Mouse (Mus musculus): ENCODE data around the gene Prep. TPM values are rescaled to one million over a fixed set of nuclear protein-coding genes. Genes with fewer than 3 reads are reported as not detected.

The Prep gene
- 1 to 10 TPM; 8.5 to 9.7 (median 8.9) TPM for total RNA-seq (2022)

- peak; percentile 77 to 88 for DNase-seq (ENCODE audit: low spot score in 2 of 2)
Measured at GRCm38 (mm10) chr10:45066931-45067308, at the start of gene Prep. TSS of gene Prep (plus strand) at chr10:45067203.

GRCm38 (mm10) chr10:45017352-45017751 lies 49.7 kb upstream of the Prep start:
- DNase-seq (ENCODE audit: low spot score in 2 of 2), result no peak

GRCm38 (mm10) chr10:45017851-45018250 lies 49.2 kb upstream of the Prep start:
- no peak for DNase-seq (ENCODE audit: low spot score in 2 of 2)

GRCm38 (mm10) chr10:45019418-45019817 lies 47.6 kb upstream of the Prep start:
- DNase-seq (ENCODE audit: low spot score in 2 of 2), result no peak

GRCm38 (mm10) chr10:45019849-45020248 lies 47.2 kb upstream of the Prep start:
- DNase-seq (ENCODE audit: low spot score in 2 of 2), result no peak

- DNase-seq (ENCODE audit: low spot score in 2 of 2), result no peak
Measured at GRCm38 (mm10) chr10:45020291-45020690, 46.7 kb upstream of the Prep start.

GRCm38 (mm10) chr10:45025184-45025583 lies 41.8 kb upstream of the Prep start:
- no peak for DNase-seq (ENCODE audit: low spot score in 2 of 2)

- DNase-seq (ENCODE audit: low spot score in 2 of 2), result no peak
Measured at GRCm38 (mm10) chr10:45026935-45027334, 40.1 kb upstream of the Prep start.

- DNase-seq (ENCODE audit: low spot score in 2 of 2), result peak; percentile 36 to 82
Measured at GRCm38 (mm10) chr10:45045268-45045928, 21.6 kb upstream of the Prep start.

GRCm38 (mm10) chr10:45048158-45048557 lies 18.8 kb upstream of the Prep start:
- no peak for DNase-seq (ENCODE audit: low spot score in 2 of 2)

GRCm38 (mm10) chr10:45048622-45049021 lies 18.4 kb upstream of the Prep start:
- DNase-seq (ENCODE audit: low spot score in 2 of 2), result no peak

- peak in 1 of 2 experiments; percentile 66 for DNase-seq (ENCODE audit: low spot score in 2 of 2)
Measured at GRCm38 (mm10) chr10:45051125-45051744, 15.8 kb upstream of the Prep start.

- DNase-seq (ENCODE audit: low spot score in 2 of 2), result no peak
Measured at GRCm38 (mm10) chr10:45058361-45058760, 8.6 kb upstream of the Prep start.

GRCm38 (mm10) chr10:45060841-45061240 lies 6.2 kb upstream of the Prep start:
- no peak for DNase-seq (ENCODE audit: low spot score in 2 of 2)

- DNase-seq (ENCODE audit: low spot score in 2 of 2), result no peak
Measured at GRCm38 (mm10) chr10:45066131-45066930, 672 bp upstream of the Prep start.

- peak in 1 of 2 experiments; percentile 12 for DNase-seq (ENCODE audit: low spot score in 2 of 2)
Measured at GRCm38 (mm10) chr10:45067436-45067925, 478 bp downstream of the Prep start.

- DNase-seq (ENCODE audit: low spot score in 2 of 2), result no peak
Measured at GRCm38 (mm10) chr10:45069557-45069956, 2.6 kb downstream of the Prep start.

- no peak for DNase-seq (ENCODE audit: low spot score in 2 of 2)
Measured at GRCm38 (mm10) chr10:45070362-45070761, 3.4 kb downstream of the Prep start.

- DNase-seq (ENCODE audit: low spot score in 2 of 2), result no peak
Measured at GRCm38 (mm10) chr10:45070929-45071813, 4.2 kb downstream of the Prep start.

- no peak for DNase-seq (ENCODE audit: low spot score in 2 of 2)
Measured at GRCm38 (mm10) chr10:45072339-45072738, 5.3 kb downstream of the Prep start.

- no peak for DNase-seq (ENCODE audit: low spot score in 2 of 2)
Measured at GRCm38 (mm10) chr10:45074543-45074942, 7.5 kb downstream of the Prep start.

Measured in layer of hippocampus, adult 8-10 months (tissue).